Mouse (Mus musculus) forebrain, embryonic 11.5 days (tissue): ENCODE measurements at regions not wholly inside any gene's neighbourhood (a gene's known extent, or its start where the extent isn't known, plus 50 kb on each side); places are given as distances from the start of the nearest gene placed in this dataset.
A peak's percentile ranks its signal among the peaks of the same experiment; 100 is the strongest.

Experiments used
- ATAC-seq: fragments of 200-750 bp; cut with Nextera tagmentation; replicated peaks from 2 replicates; pipeline ENCODE4 v1.8.0; 2017; ENCODE audit warnings: moderate TSS enrichment; ENCODE audit not compliant: low FRiP score
- DNase-seq: peaks from one replicate; pipeline ENCODE4 v3.0.0-alpha.2; 2017; ENCODE audit warnings: low spot score
- H3K27ac ChIP-seq: fragments of 300-500 bp; sonication (generic); 2 replicates; pipeline ENCODE4 v1.5.1; 2014; ENCODE audit warnings: low read depth, low read length
- H3K27me3 ChIP-seq: fragments of 300-500 bp; sonication (generic); 2 replicates; pipeline ENCODE4 v1.6.1; 2014; ENCODE audit warnings: mild to moderate bottlenecking, low read length, mixed read lengths; ENCODE audit not compliant: control insufficient read depth, insufficient read depth
- H3K36me3 ChIP-seq: fragments of 300-500 bp; sonication (generic); 2 replicates; pipeline ENCODE4 v1.6.1; 2014; ENCODE audit warnings: mild to moderate bottlenecking, low read length, moderate library complexity, mixed read lengths; ENCODE audit not compliant: control insufficient read depth, insufficient read depth
- H3K4me1 ChIP-seq: fragments of 300-500 bp; sonication (generic); replicated peaks from 2 replicates; pipeline ENCODE4 v1.6.1; 2014; ENCODE audit warnings: low read length, mixed read lengths; ENCODE audit not compliant: control insufficient read depth, insufficient read depth
- H3K4me2 ChIP-seq: fragments of 300-500 bp; sonication (generic); 2 replicates; pipeline ENCODE4 v1.6.1; 2014; ENCODE audit warnings: low read depth, mild to moderate bottlenecking, low read length, moderate library complexity, mixed read lengths; ENCODE audit not compliant: severe bottlenecking
- H3K4me3 ChIP-seq: fragments of 300-500 bp; sonication (generic); 2 replicates; pipeline ENCODE4 v1.5.1; 2014; ENCODE audit warnings: low read depth, low read length
- H3K9ac ChIP-seq: fragments of 300-500 bp; sonication (generic); 2 replicates; pipeline ENCODE4 v1.6.1; 2014; ENCODE audit warnings: low read length
- H3K9me3 ChIP-seq: fragments of 300-500 bp; sonication (generic); 2 replicates; pipeline ENCODE4 v1.6.1; 2016; ENCODE audit warnings: low read length, mixed read lengths; ENCODE audit not compliant: control insufficient read depth
- WGBS: fragments of 180-500 bp; shearing (Covaris S2); extraction: QIAGEN DNeasy Blood & Tissue Kit; methylation state at CpG from one replicate; pipeline ENCODE4 v1.1.7; 2014; 5-methylcytosine and 5-hydroxymethylcytosine counted together

- H3K4me3 ChIP-seq, result no peak overlapping the region
- no peaks in the 10 kb centered on the region for H3K36me3 ChIP-seq
- ATAC-seq, result no peak
- no peaks in the 10 kb centered on the region for H3K4me1 ChIP-seq
- H3K9ac ChIP-seq, result no peak overlapping the region
- H3K4me2 ChIP-seq, result no peak overlapping the region
- WGBS, result 77% methylated on average over 7 of the region's 7 CpGs
- no peak overlapping the region for H3K27ac ChIP-seq
- DNase-seq, result no peak
- no peaks in the 10 kb centered on the region for H3K9me3 ChIP-seq
- no peaks in the 10 kb centered on the region for H3K27me3 ChIP-seq
Measured at GRCm38 (mm10) chr17:45326173-45326572, 107.4 kb downstream of the Cdc5l start.

GRCm38 (mm10) chr17:45322842-45323241 lies 110.7 kb downstream of the Cdc5l start:
- 67% methylated on average over 8 of the region's 8 CpGs for WGBS
- no peak for DNase-seq

GRCm38 (mm10) chr17:45320074-45320473 lies 113.5 kb downstream of the Cdc5l start:
- Histone ChIP-seq H3K27ac (no peak overlapping the region), H3K9me3 (no peaks in the 10 kb centered on the region; the same call in 1 of the 2 replicates), H3K4me3 (no peak overlapping the region), H3K4me2 (no peak overlapping the region), H3K27me3 (no peaks in the 10 kb centered on the region), H3K9ac (no peak overlapping the region), H3K36me3 (no peaks in the 10 kb centered on the region), H3K4me1 (no peaks in the 10 kb centered on the region)
- ATAC-seq, result no peak
- no peak for DNase-seq
- 74% methylated on average over 7 of the region's 7 CpGs for WGBS

More at GRCm38 (mm10) chr17:45322842-45323241, 110.7 kb downstream of the Cdc5l start:
- H3K36me3 ChIP-seq, result no peaks in the 10 kb centered on the region
- no peak overlapping the region for H3K9ac ChIP-seq
- H3K4me1 ChIP-seq, result no peaks in the 10 kb centered on the region
- no peaks in the 10 kb centered on the region for H3K27me3 ChIP-seq
- H3K4me3 ChIP-seq, result no peak overlapping the region
- no peak for ATAC-seq
- H3K27ac ChIP-seq, result no peak overlapping the region
- H3K4me2 ChIP-seq, result no peak overlapping the region
- no peaks in the 10 kb centered on the region for H3K9me3 ChIP-seq

- no peaks in the 10 kb centered on the region for H3K27me3 ChIP-seq
- 83% methylated on average over 25 of the region's 25 CpGs for WGBS
- no peaks in the 10 kb centered on the region; the same call in 1 of the 2 replicates for H3K9me3 ChIP-seq
- no peak for DNase-seq
- H3K4me1 ChIP-seq, result no peaks in the 10 kb centered on the region
- H3K4me2 ChIP-seq, result no peak overlapping the region
- H3K4me3 ChIP-seq, result no peak overlapping the region
- no peak for ATAC-seq
- H3K27ac ChIP-seq, result no peak overlapping the region
- H3K36me3 ChIP-seq, result no peaks in the 10 kb centered on the region
- no peak overlapping the region for H3K9ac ChIP-seq
Measured at GRCm38 (mm10) chr17:45318211-45319076, 115.1 kb downstream of the Cdc5l start.

- Histone ChIP-seq H3K27me3 (no peaks in the 10 kb centered on the region), H3K36me3 (no peaks in the 10 kb centered on the region), H3K4me1 (no peaks in the 10 kb centered on the region), H3K4me3 (no peak overlapping the region), H3K27ac (no peak overlapping the region), H3K9me3 (no peaks in the 10 kb centered on the region; the same call in 1 of the 2 replicates), H3K4me2 (no peak overlapping the region), H3K9ac (no peak overlapping the region)
- no peak for DNase-seq
- no peak for ATAC-seq
- 83% methylated on average over 5 of the region's 5 CpGs for WGBS
Measured at GRCm38 (mm10) chr17:45312510-45313266, 120.8 kb downstream of the Cdc5l start.

GRCm38 (mm10) chr17:45306506-45306905 lies 127.0 kb downstream of the Cdc5l start:
- no peak for ATAC-seq
- 90% methylated on average over 7 of the region's 7 CpGs for WGBS
- no peak overlapping the region for H3K4me2 ChIP-seq

GRCm38 (mm10) chr17:45303183-45303582 lies 130.4 kb downstream of the Cdc5l start:
- Histone ChIP-seq H3K4me2 (no peak overlapping the region), H3K36me3 (no peaks in the 10 kb centered on the region), H3K27ac (no peak overlapping the region), H3K9me3 (no peaks in the 10 kb centered on the region), H3K9ac (no peak overlapping the region), H3K4me3 (no peak overlapping the region), H3K4me1 (no peaks in the 10 kb centered on the region; the same call in 1 of the 2 replicates), H3K27me3 (no peaks in the 10 kb centered on the region)
- ATAC-seq (no peak), DNase-seq (no peak)
- WGBS, result 79% methylated on average over 6 of the region's 6 CpGs

More at GRCm38 (mm10) chr17:45306506-45306905, 127.0 kb downstream of the Cdc5l start:
- no peaks in the 10 kb centered on the region for H3K4me1 ChIP-seq
- no peaks in the 10 kb centered on the region; the same call in 1 of the 2 replicates for H3K9me3 ChIP-seq
- no peaks in the 10 kb centered on the region for H3K36me3 ChIP-seq
- H3K9ac ChIP-seq, result no peak overlapping the region
- H3K4me3 ChIP-seq, result no peak overlapping the region
- no peak for DNase-seq
- H3K27ac ChIP-seq, result no peak overlapping the region
- H3K27me3 ChIP-seq, result no peaks in the 10 kb centered on the region

- no peaks in the 10 kb centered on the region for H3K36me3 ChIP-seq
- no peak overlapping the region for H3K4me2 ChIP-seq
- 41% methylated on average over 4 of the region's 4 CpGs for WGBS
- no peak overlapping the region for H3K27ac ChIP-seq
- H3K9me3 ChIP-seq, result no peaks in the 10 kb centered on the region
- no peak overlapping the region for H3K4me3 ChIP-seq
- ATAC-seq (0 out of 2 replicates have a peak, but pooled peaks have one; percentile 24), DNase-seq (peak; percentile 60)
- no peaks in the 10 kb centered on the region; the same call in 1 of the 2 replicates for H3K4me1 ChIP-seq
- no peak overlapping the region for H3K9ac ChIP-seq
- H3K27me3 ChIP-seq, result no peaks in the 10 kb centered on the region
Measured at GRCm38 (mm10) chr17:45298355-45298754, 135.2 kb downstream of the Cdc5l start.
